Mouse (Mus musculus): ENCODE results near the gene Olfr649. TPM values are rescaled to one million over a fixed set of nuclear protein-coding genes. Genes with fewer than 3 reads are reported as not detected.

Gene Olfr649
- polyA plus RNA-seq, 1 experiment from 2014 or later = not detected

DNA sequence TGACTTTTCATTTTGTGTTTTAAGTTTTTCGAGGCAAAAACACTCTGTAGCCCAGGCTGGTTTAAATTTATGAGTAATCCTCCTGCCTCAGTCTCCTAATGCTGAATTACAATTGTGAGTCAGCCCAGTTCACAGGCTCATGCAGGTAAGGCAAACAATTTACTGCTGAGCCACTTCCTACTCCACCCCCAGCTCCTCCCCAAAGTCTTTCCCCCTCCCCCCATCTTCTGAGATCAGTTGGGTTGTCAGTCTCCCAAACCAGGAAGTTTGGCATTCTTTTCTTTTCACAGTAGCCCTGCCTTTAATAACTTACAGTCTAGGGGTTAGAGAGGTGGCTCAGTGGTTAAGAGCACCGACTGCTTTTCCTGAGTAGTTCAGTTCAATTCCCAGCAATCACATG, 22.1 kb upstream of the Olfr649 start:
- WGBS = 82% methylated on average over 2 of the region's 2 CpGs
- ATAC-seq (no peak), DNase-seq (ENCODE audit: low spot score) (peak; percentile 9)
- Histone ChIP-seq H3K9me3 (ENCODE audit: low read length) (no peaks in the 10 kb centered on the region), H3K27me3 (replicated peaks; ENCODE audit: insufficient read depth, low read length) (no peaks in the 10 kb centered on the region), H3K4me3 (ENCODE audit: low read depth, low read length) (no peak overlapping the region), H3K27ac (ENCODE audit: low read length) (no peak overlapping the region), H3K9ac (replicated peaks; ENCODE audit: low read depth) (no peak overlapping the region), H3K4me1 (ENCODE audit: insufficient read depth, low read depth, low read length) (no peaks in the 10 kb centered on the region; the same call in 1 of the 2 replicates), H3K36me3 (ENCODE audit: insufficient read depth, low read length) (no peaks in the 10 kb centered on the region), H3K4me2 (replicated peaks; ENCODE audit: low read depth, low read length) (no peak overlapping the region)
- TF ChIP-seq EP300 (IDR thresholded peaks at IDR 0.05) = no peak
- TF ChIP-seq CTCF (IDR thresholded peaks at IDR 0.05) = no peak

DNA sequence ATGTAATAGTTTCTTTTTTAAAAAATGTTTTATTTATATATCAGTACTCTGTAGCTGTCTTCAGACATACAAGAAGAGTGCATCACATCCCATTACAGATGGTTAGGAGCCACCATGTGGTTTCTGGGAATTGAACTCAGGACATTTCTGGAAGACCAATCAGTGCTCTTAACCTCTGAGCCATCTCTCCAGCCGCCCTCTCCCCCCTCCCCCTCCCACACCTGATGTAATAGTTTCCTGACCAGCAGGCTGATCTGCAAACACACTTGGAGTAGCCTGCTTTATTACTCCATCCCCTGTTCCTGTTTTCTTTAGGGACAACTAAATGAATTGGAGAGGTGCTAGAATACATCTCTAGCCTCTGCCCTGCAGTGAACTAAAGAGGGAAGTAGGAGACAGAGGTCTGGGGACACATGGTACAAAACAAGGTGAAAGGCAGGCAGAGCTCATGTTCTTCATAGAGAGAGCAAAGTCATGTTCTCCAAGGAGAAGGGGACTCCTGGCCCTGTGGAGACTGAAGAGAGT, 20.3 kb upstream of the Olfr649 start:
- WGBS = 46% methylated on average over 1 of the region's 1 CpGs
- DNase-seq (ENCODE audit: low spot score) (peak; percentile 29), ATAC-seq (no peak)
- H3K9me3 ChIP-seq (ENCODE audit: low read length) = no peaks in the 10 kb centered on the region
- H3K27me3 ChIP-seq (replicated peaks; ENCODE audit: insufficient read depth, low read length) = no peaks in the 10 kb centered on the region
- no peak overlapping the region for H3K27ac ChIP-seq (ENCODE audit: low read length)
- no peaks in the 10 kb centered on the region for H3K36me3 ChIP-seq (ENCODE audit: insufficient read depth, low read length)
- H3K9ac ChIP-seq (replicated peaks; ENCODE audit: low read depth) = no peak overlapping the region
- H3K4me1 ChIP-seq (ENCODE audit: insufficient read depth, low read depth, low read length) = no peaks in the 10 kb centered on the region; the same call in 1 of the 2 replicates
- no peak overlapping the region for H3K4me3 ChIP-seq (ENCODE audit: low read depth, low read length)
- TF ChIP-seq EP300 (IDR thresholded peaks at IDR 0.05) (no peak), CTCF (IDR thresholded peaks at IDR 0.05) (no peak)
- no peak overlapping the region for H3K4me2 ChIP-seq (replicated peaks; ENCODE audit: low read depth, low read length)

GRCm38 (mm10) chr7:104206197-104206596, 10.4 kb upstream of the Olfr649 start:
- H3K27me3 ChIP-seq (replicated peaks; ENCODE audit: insufficient read depth, low read length) = no peaks in the 10 kb centered on the region
- ATAC-seq (peak; percentile 25; the same call in 1 of the 2 replicates), DNase-seq (ENCODE audit: low spot score) (peak; percentile 8)
- no peak overlapping the region for H3K9ac ChIP-seq (replicated peaks; ENCODE audit: low read depth)
- H3K4me2 ChIP-seq (replicated peaks; ENCODE audit: low read depth, low read length) = no peak overlapping the region
- no peaks in the 10 kb centered on the region for H3K36me3 ChIP-seq (ENCODE audit: insufficient read depth, low read length)
- H3K4me3 ChIP-seq (ENCODE audit: low read depth, low read length) = no peak overlapping the region
- H3K27ac ChIP-seq (ENCODE audit: low read length) = no peak overlapping the region
- 88% methylated on average over 7 of the region's 7 CpGs for whole genome bisulfite sequencing
- H3K9me3 ChIP-seq (ENCODE audit: low read length) = no peaks in the 10 kb centered on the region
- TF ChIP-seq CTCF (IDR thresholded peaks at IDR 0.05) (no peak), EP300 (IDR thresholded peaks at IDR 0.05) (no peak)
- no peaks in the 10 kb centered on the region for H3K4me1 ChIP-seq (ENCODE audit: insufficient read depth, low read depth, low read length)

DNA sequence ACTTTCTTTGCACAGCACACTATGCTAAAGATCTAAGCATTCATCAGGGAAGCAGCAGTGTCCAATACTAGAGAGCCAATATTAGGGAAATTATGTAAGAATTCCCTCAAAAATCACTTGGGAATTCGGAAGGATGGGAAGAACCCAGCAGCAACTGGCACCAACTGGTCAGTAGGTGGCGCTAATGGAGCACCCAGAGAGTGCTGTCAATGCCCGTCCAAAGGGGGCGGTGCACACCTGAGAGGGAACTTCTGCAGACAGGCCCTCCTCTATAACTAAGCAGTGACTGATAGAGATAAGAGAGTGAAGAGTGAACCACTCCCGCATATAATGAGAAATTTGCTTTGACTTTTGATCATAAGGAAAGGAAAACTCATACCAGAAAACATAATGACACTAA, 4.0 kb upstream of the Olfr649 start:
- 2% methylated on average over 5 of the region's 5 CpGs for WGBS
- DNase-seq (ENCODE audit: low spot score) (peak; percentile 76), ATAC-seq (peak; percentile 59)
- Histone ChIP-seq H3K9ac (replicated peaks; ENCODE audit: low read depth) (no peak overlapping the region), H3K36me3 (ENCODE audit: insufficient read depth, low read length) (no peaks in the 10 kb centered on the region), H3K4me1 (ENCODE audit: insufficient read depth, low read depth, low read length) (no peaks in the 10 kb centered on the region), H3K27me3 (replicated peaks; ENCODE audit: insufficient read depth, low read length) (no peaks in the 10 kb centered on the region), H3K9me3 (ENCODE audit: low read length) (no peaks in the 10 kb centered on the region), H3K27ac (ENCODE audit: low read length) (no peak overlapping the region), H3K4me3 (ENCODE audit: low read depth, low read length) (no peak overlapping the region), H3K4me2 (replicated peaks; ENCODE audit: low read depth, low read length) (no peak overlapping the region)
- TF ChIP-seq EP300 (IDR thresholded peaks at IDR 0.05) = no peak
- TF ChIP-seq CTCF (IDR thresholded peaks at IDR 0.05) = peak; percentile 96

- no peak for TF ChIP-seq EP300 (IDR thresholded peaks at IDR 0.05)
- TF ChIP-seq CTCF (IDR thresholded peaks at IDR 0.05) = no peak
- ATAC-seq (no peak), DNase-seq (ENCODE audit: low spot score) (peak; percentile 9)
- Histone ChIP-seq H3K4me1 (ENCODE audit: insufficient read depth, low read depth, low read length) (no peaks in the 10 kb centered on the region), H3K4me3 (ENCODE audit: low read depth, low read length) (no peak overlapping the region), H3K9me3 (ENCODE audit: low read length) (no peaks in the 10 kb centered on the region), H3K4me2 (replicated peaks; ENCODE audit: low read depth, low read length) (no peak overlapping the region), H3K27ac (ENCODE audit: low read length) (no peak overlapping the region), H3K9ac (replicated peaks; ENCODE audit: low read depth) (no peak overlapping the region), H3K27me3 (replicated peaks; ENCODE audit: insufficient read depth, low read length) (no peaks in the 10 kb centered on the region), H3K36me3 (ENCODE audit: insufficient read depth, low read length) (no peaks in the 10 kb centered on the region)
- 53% methylated on average over 9 of the region's 9 CpGs for WGBS
Measured at GRCm38 (mm10) chr7:104191275-104191674, 4.5 kb downstream of the Olfr649 start.

- Histone ChIP-seq H3K4me2 (replicated peaks; ENCODE audit: low read depth, low read length) (no peak within 1 kb of the TSS), H3K27ac (ENCODE audit: low read length) (no peak within 1 kb of the TSS), H3K4me1 (ENCODE audit: insufficient read depth, low read depth, low read length) (no peaks in the 10 kb centered on the region), H3K36me3 (ENCODE audit: insufficient read depth, low read length) (no peaks in the 10 kb centered on the region), H3K27me3 (replicated peaks; ENCODE audit: insufficient read depth, low read length) (no peaks in the 10 kb centered on the region), H3K4me3 (ENCODE audit: low read depth, low read length) (no peak within 1 kb of the TSS), H3K9ac (replicated peaks; ENCODE audit: low read depth) (no peak within 1 kb of the TSS), H3K9me3 (ENCODE audit: low read length) (no peaks in the 10 kb centered on the region)
- no peak for ATAC-seq
- TF ChIP-seq CTCF (IDR thresholded peaks at IDR 0.05) (no peak), EP300 (IDR thresholded peaks at IDR 0.05) (no peak)
- WGBS = 88% methylated on average over 2 of the region's 2 CpGs
- no peak for DNase-seq (ENCODE audit: low spot score)
Measured at GRCm38 (mm10) chr7:104183292-104183691, 12.5 kb downstream of the Olfr649 start, which contains the start of gene Olfr648. Gene Olfr648 (minus strand): TSS chr7:104183392.

DNA sequence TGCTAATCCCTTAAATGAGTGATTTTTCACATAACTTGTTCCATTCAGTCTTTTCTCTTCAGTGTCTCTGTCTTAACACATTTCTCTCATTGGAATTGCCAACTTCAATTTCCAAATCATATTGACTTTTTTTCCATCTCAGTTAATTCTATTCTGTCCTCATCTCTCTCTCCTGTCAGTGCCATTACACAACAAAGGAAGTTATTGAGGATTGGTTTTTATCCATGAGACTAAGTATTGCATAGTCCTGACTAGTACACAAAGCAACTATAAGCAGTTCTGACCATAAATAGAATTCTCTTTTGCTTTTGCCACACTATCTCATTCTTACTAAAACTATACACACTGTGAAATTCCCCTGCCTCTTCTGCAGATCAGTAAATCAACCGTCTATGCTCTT, 16.7 kb downstream of the Olfr649 start:
- TF ChIP-seq CTCF (IDR thresholded peaks at IDR 0.05) = no peak
- no peak for TF ChIP-seq EP300 (IDR thresholded peaks at IDR 0.05)
- 76% methylated on average over 1 of the region's 1 CpGs for WGBS
- no peak for ATAC-seq
- Histone ChIP-seq H3K27ac (ENCODE audit: low read length) (no peak overlapping the region), H3K4me1 (ENCODE audit: insufficient read depth, low read depth, low read length) (no peaks in the 10 kb centered on the region), H3K36me3 (ENCODE audit: insufficient read depth, low read length) (no peaks in the 10 kb centered on the region), H3K9me3 (ENCODE audit: low read length) (no peaks in the 10 kb centered on the region), H3K27me3 (replicated peaks; ENCODE audit: insufficient read depth, low read length) (no peaks in the 10 kb centered on the region), H3K4me2 (replicated peaks; ENCODE audit: low read depth, low read length) (no peak overlapping the region), H3K9ac (replicated peaks; ENCODE audit: low read depth) (no peak overlapping the region), H3K4me3 (ENCODE audit: low read depth, low read length) (no peak overlapping the region)
- DNase-seq (ENCODE audit: low spot score) = no peak
